Mouse (Mus musculus) heart, postnatal 25 days (tissue): ENCODE results near the gene Xpnpep2. TPM values are rescaled to one million over a fixed set of nuclear protein-coding genes. Genes with fewer than 3 reads are reported as not detected.
A peak's percentile ranks its signal among the peaks of the same experiment; 100 is the strongest.

ENCODE experiments used
- DNase-seq: peaks from one replicate; pipeline ENCODE4 v3.0.0; 2022; ENCODE audit warnings: low spot score
- intact Hi-C: fragments of 180-260 bp; cut with DNase I; formaldehyde crosslinking; loops from one replicate; pipeline ENCODE4 v1.15.1; 2025
- total RNA-seq, 2 experiments: library from RNA; stranded (reverse); gene quantifications; 2 replicates each; pipeline ENCODE4 v1.2.3; 2021

Gene Xpnpep2
- total RNA-seq, 2 experiments from 2014 or later: 2.7 to 3.6 TPM

- intact Hi-C loops: loop anchor here (1.0 to 2.0 kb wide), 2 partner anchors 105 to 130 kb away; no protein-coding TSS in a partner anchor
- peak; percentile 33 for DNase-seq
These were observed 15.9 kb downstream of the Xpnpep2 start for GRCm38 (mm10) chrX:48124132-48125071.

GRCm38 (mm10) chrX:48126903-48127476, 18.5 kb downstream of the Xpnpep2 start:
- no peak for DNase-seq
- intact Hi-C loops: no loop called here

- DNase-seq: no peak
- intact Hi-C loops: no loop called here
These were observed 19.1 kb downstream of the Xpnpep2 start for GRCm38 (mm10) chrX:48127502-48128218.

- intact Hi-C loops: no loop called here
- DNase-seq: no peak
These were observed 20.6 kb downstream of the Xpnpep2 start for GRCm38 (mm10) chrX:48129167-48129566.

GRCm38 (mm10) chrX:48136935-48137334, 28.4 kb downstream of the Xpnpep2 start:
- intact Hi-C loops: no loop called here

GRCm38 (mm10) chrX:48138011-48138410, 29.5 kb downstream of the Xpnpep2 start:
- no peak for DNase-seq
- intact Hi-C loops: no loop called here

More at GRCm38 (mm10) chrX:48136935-48137334, 28.4 kb downstream of the Xpnpep2 start:
- no peak for DNase-seq

GRCm38 (mm10) chrX:48138539-48139275, 30.2 kb downstream of the Xpnpep2 start:
- intact Hi-C loops: no loop called here

GRCm38 (mm10) chrX:48139368-48140285, 31.1 kb downstream of the Xpnpep2 start:
- intact Hi-C loops: no loop called here
- DNase-seq: no peak

More at GRCm38 (mm10) chrX:48138539-48139275, 30.2 kb downstream of the Xpnpep2 start:
- no peak for DNase-seq

- DNase-seq: no peak
- intact Hi-C loops: no loop called here
These were observed 31.9 kb downstream of the Xpnpep2 start for GRCm38 (mm10) chrX:48140286-48140877.

- no peak for DNase-seq
- intact Hi-C loops: no loop called here
These were observed 33.0 kb downstream of the Xpnpep2 start for GRCm38 (mm10) chrX:48141481-48141880.

GRCm38 (mm10) chrX:48143415-48144335, 35.1 kb downstream of the Xpnpep2 start:
- no peak for DNase-seq
- intact Hi-C loops: no loop called here

GRCm38 (mm10) chrX:48146262-48146661, 37.7 kb downstream of the Xpnpep2 start, which contains the start of gene Sash3:
TSS of gene Sash3 (plus strand) at chrX:48146436.
- intact Hi-C loops: no loop called here
- no peak for DNase-seq

GRCm38 (mm10) chrX:48147226-48147625, 38.7 kb downstream of the Xpnpep2 start:
- intact Hi-C loops: no loop called here
- no peak for DNase-seq

- no peak for DNase-seq
- intact Hi-C loops: no loop called here
These were observed 39.2 kb downstream of the Xpnpep2 start for GRCm38 (mm10) chrX:48147741-48148186.

- DNase-seq: no peak
- intact Hi-C loops: no loop called here
These were observed 43.6 kb downstream of the Xpnpep2 start for GRCm38 (mm10) chrX:48152106-48152505.

GRCm38 (mm10) chrX:48153414-48153813, 44.9 kb downstream of the Xpnpep2 start:
- DNase-seq: no peak
- intact Hi-C loops: no loop called here

- intact Hi-C loops: no loop called here
- DNase-seq: no peak
These were observed 45.4 kb downstream of the Xpnpep2 start for GRCm38 (mm10) chrX:48153949-48154348.
